Mouse (Mus musculus): ENCODE data around the gene Crb2.

Gene Crb2

GRCm38 (mm10) chr2:37776016-37776415 lies at the start of gene Crb2:
Crb2 (plus strand) TSS chr2:37776249.
- no peak for DNase-seq

GRCm38 (mm10) chr2:37731241-37731801 lies 44.7 kb upstream of the Crb2 start:
- DNase-seq = no peak

GRCm38 (mm10) chr2:37734979-37735806 lies 40.9 kb upstream of the Crb2 start:
- no peak for DNase-seq

- no peak for DNase-seq
These were observed 40.3 kb upstream of the Crb2 start for GRCm38 (mm10) chr2:37735807-37736188.

- DNase-seq = peak; percentile 93
These were observed 34.1 kb upstream of the Crb2 start for GRCm38 (mm10) chr2:37741806-37742554.

- DNase-seq = no peak
These were observed 31.2 kb upstream of the Crb2 start for GRCm38 (mm10) chr2:37744773-37745395.

- DNase-seq = no peak
These were observed 29.6 kb upstream of the Crb2 start for GRCm38 (mm10) chr2:37746293-37747049.

GRCm38 (mm10) chr2:37747909-37748308 lies 28.1 kb upstream of the Crb2 start:
- DNase-seq = peak; percentile 94

GRCm38 (mm10) chr2:37748442-37749066 lies 27.5 kb upstream of the Crb2 start:
- peak; percentile 96 for DNase-seq

GRCm38 (mm10) chr2:37749323-37749722 lies 26.7 kb upstream of the Crb2 start:
- no peak for DNase-seq

- no peak for DNase-seq
These were observed 24.9 kb upstream of the Crb2 start for GRCm38 (mm10) chr2:37751114-37751513.

GRCm38 (mm10) chr2:37756220-37756930 lies 19.7 kb upstream of the Crb2 start:
- no peak for DNase-seq

- DNase-seq = no peak
These were observed 19.0 kb upstream of the Crb2 start for GRCm38 (mm10) chr2:37757016-37757415.

GRCm38 (mm10) chr2:37757784-37758183 lies 18.3 kb upstream of the Crb2 start:
- DNase-seq = no peak

- peak; percentile 88 for DNase-seq
These were observed 17.6 kb upstream of the Crb2 start for GRCm38 (mm10) chr2:37758343-37759015.

- DNase-seq = no peak
These were observed 15.4 kb upstream of the Crb2 start for GRCm38 (mm10) chr2:37760633-37761032.

- DNase-seq = no peak
These were observed 12.4 kb upstream of the Crb2 start for GRCm38 (mm10) chr2:37763638-37764037.

- no peak for DNase-seq
These were observed 11.5 kb upstream of the Crb2 start for GRCm38 (mm10) chr2:37764514-37764913.

- no peak for DNase-seq
These were observed 11.0 kb upstream of the Crb2 start for GRCm38 (mm10) chr2:37765082-37765483.

GRCm38 (mm10) chr2:37766027-37766761 lies 9.9 kb upstream of the Crb2 start:
- DNase-seq = peak; percentile 95

All from heart, adult 11 months (tissue).